Mouse (Mus musculus): ENCODE data around the gene Stard13. TPM values are rescaled to one million over a fixed set of nuclear protein-coding genes. Genes with fewer than 3 reads are reported as not detected.
A peak's percentile ranks its signal among the peaks of the same experiment; 100 is the strongest.

The Stard13 gene
- polyA plus RNA-seq, 1 experiment = 1.4 TPM

- no peaks in the 10 kb centered on the region for H3K36me3 ChIP-seq (ENCODE audit: control insufficient read depth, insufficient read depth, low read length)
- no peaks in the 10 kb centered on the region for H3K4me1 ChIP-seq (ENCODE audit: control insufficient read depth, insufficient read depth, insufficient read length)
- no peak overlapping the region for H3K4me3 ChIP-seq (ENCODE audit: extremely low read depth, insufficient read depth, insufficient read length)
- no peak overlapping the region for H3K27ac ChIP-seq (ENCODE audit: insufficient read depth, low read length)
- 81% methylated on average over 2 of the region's 2 CpGs for WGBS
- no peak for DNase-seq (ENCODE audit: low read depth in 1 of 2, low spot score in 2 of 2)
- no peaks in the 10 kb centered on the region for H3K27me3 ChIP-seq (ENCODE audit: control insufficient read depth, insufficient read depth, low read length)
- no peak for TF ChIP-seq POLR2A (IDR thresholded peaks at IDR 0.05; ENCODE audit: low read depth, low read length)
- no peak for TF ChIP-seq CTCF (IDR thresholded peaks at IDR 0.05; ENCODE audit: extremely low read depth, insufficient read depth, insufficient read length, insufficient replicate concordance)
Measured at GRCm38 (mm10) chr5:151261558-151261957, 27.9 kb upstream of the Stard13 start.

- DNase-seq (ENCODE audit: low read depth in 1 of 2, low spot score in 2 of 2) = no peak
- Histone ChIP-seq H3K27ac (ENCODE audit: insufficient read depth, low read length) (no peak overlapping the region), H3K36me3 (ENCODE audit: control insufficient read depth, insufficient read depth, low read length) (no peaks in the 10 kb centered on the region), H3K27me3 (ENCODE audit: control insufficient read depth, insufficient read depth, low read length) (no peaks in the 10 kb centered on the region), H3K4me1 (ENCODE audit: control insufficient read depth, insufficient read depth, insufficient read length) (no peaks in the 10 kb centered on the region), H3K4me3 (ENCODE audit: extremely low read depth, insufficient read depth, insufficient read length) (no peak overlapping the region)
- 83% methylated on average over 8 of the region's 8 CpGs for WGBS
- TF ChIP-seq CTCF (IDR thresholded peaks at IDR 0.05; ENCODE audit: extremely low read depth, insufficient read depth, insufficient read length, insufficient replicate concordance) = no peak
- no peak for TF ChIP-seq POLR2A (IDR thresholded peaks at IDR 0.05; ENCODE audit: low read depth, low read length)
Measured at GRCm38 (mm10) chr5:151252213-151252612, 18.6 kb upstream of the Stard13 start.

- Histone ChIP-seq H3K4me3 (ENCODE audit: extremely low read depth, insufficient read depth, insufficient read length) (no peak overlapping the region), H3K36me3 (ENCODE audit: control insufficient read depth, insufficient read depth, low read length) (no peaks in the 10 kb centered on the region), H3K27me3 (ENCODE audit: control insufficient read depth, insufficient read depth, low read length) (no peaks in the 10 kb centered on the region), H3K4me1 (ENCODE audit: control insufficient read depth, insufficient read depth, insufficient read length) (no peaks in the 10 kb centered on the region), H3K27ac (ENCODE audit: insufficient read depth, low read length) (no peak overlapping the region)
- WGBS = 91% methylated on average over 8 of the region's 8 CpGs
- no peak for TF ChIP-seq POLR2A (IDR thresholded peaks at IDR 0.05; ENCODE audit: low read depth, low read length)
- TF ChIP-seq CTCF (IDR thresholded peaks at IDR 0.05; ENCODE audit: extremely low read depth, insufficient read depth, insufficient read length, insufficient replicate concordance) = no peak
- DNase-seq (ENCODE audit: low read depth in 1 of 2, low spot score in 2 of 2) = no peak
Measured at GRCm38 (mm10) chr5:151251656-151252055, 18.0 kb upstream of the Stard13 start.

- Histone ChIP-seq H3K27me3 (ENCODE audit: control insufficient read depth, insufficient read depth, low read length) (no peaks in the 10 kb centered on the region), H3K4me1 (ENCODE audit: control insufficient read depth, insufficient read depth, insufficient read length) (no peaks in the 10 kb centered on the region), H3K4me3 (ENCODE audit: extremely low read depth, insufficient read depth, insufficient read length) (no peak overlapping the region), H3K27ac (ENCODE audit: insufficient read depth, low read length) (no peak overlapping the region), H3K36me3 (ENCODE audit: control insufficient read depth, insufficient read depth, low read length) (no peaks in the 10 kb centered on the region)
- no peak for TF ChIP-seq CTCF (IDR thresholded peaks at IDR 0.05; ENCODE audit: extremely low read depth, insufficient read depth, insufficient read length, insufficient replicate concordance)
- TF ChIP-seq POLR2A (IDR thresholded peaks at IDR 0.05; ENCODE audit: low read depth, low read length) = no peak
- no peak for DNase-seq (ENCODE audit: low read depth in 1 of 2, low spot score in 2 of 2)
- WGBS = 81% methylated on average over 10 of the region's 10 CpGs
Measured at GRCm38 (mm10) chr5:151248671-151249620, 15.3 kb upstream of the Stard13 start.

GRCm38 (mm10) chr5:151248084-151248483 is 14.4 kb upstream of the Stard13 start:
- no peak for DNase-seq (ENCODE audit: low read depth in 1 of 2, low spot score in 2 of 2)
- Histone ChIP-seq H3K27me3 (ENCODE audit: control insufficient read depth, insufficient read depth, low read length) (no peaks in the 10 kb centered on the region), H3K27ac (ENCODE audit: insufficient read depth, low read length) (no peak overlapping the region), H3K4me3 (ENCODE audit: extremely low read depth, insufficient read depth, insufficient read length) (no peak overlapping the region), H3K4me1 (ENCODE audit: control insufficient read depth, insufficient read depth, insufficient read length) (no peaks in the 10 kb centered on the region), H3K36me3 (ENCODE audit: control insufficient read depth, insufficient read depth, low read length) (no peaks in the 10 kb centered on the region)
- 87% methylated on average over 2 of the region's 2 CpGs for WGBS
- TF ChIP-seq CTCF (IDR thresholded peaks at IDR 0.05; ENCODE audit: extremely low read depth, insufficient read depth, insufficient read length, insufficient replicate concordance) = no peak
- no peak for TF ChIP-seq POLR2A (IDR thresholded peaks at IDR 0.05; ENCODE audit: low read depth, low read length)

GRCm38 (mm10) chr5:151247115-151247875 is 13.7 kb upstream of the Stard13 start:
- WGBS = 23% methylated on average over 11 of the region's 11 CpGs
- peak in 1 of 2 experiments; percentile 14 for DNase-seq (ENCODE audit: low read depth in 1 of 2, low spot score in 2 of 2)
- Histone ChIP-seq H3K36me3 (ENCODE audit: control insufficient read depth, insufficient read depth, low read length) (no peaks in the 10 kb centered on the region), H3K27me3 (ENCODE audit: control insufficient read depth, insufficient read depth, low read length) (no peaks in the 10 kb centered on the region), H3K4me1 (ENCODE audit: control insufficient read depth, insufficient read depth, insufficient read length) (no peaks in the 10 kb centered on the region), H3K27ac (ENCODE audit: insufficient read depth, low read length) (peak overlapping the region; percentile 63; the same call in 1 of the 2 replicates), H3K4me3 (ENCODE audit: extremely low read depth, insufficient read depth, insufficient read length) (no peak overlapping the region)
- TF ChIP-seq CTCF (IDR thresholded peaks at IDR 0.05; ENCODE audit: extremely low read depth, insufficient read depth, insufficient read length, insufficient replicate concordance) (no peak), POLR2A (IDR thresholded peaks at IDR 0.05; ENCODE audit: low read depth, low read length) (no peak)
